Mouse (Mus musculus) liver, postnatal 0 days (tissue): ENCODE results near the gene Gtpbp6. TPM values are rescaled to one million over a fixed set of nuclear protein-coding genes. Genes with fewer than 3 reads are reported as not detected.

Experiments used
- ATAC-seq: fragments of 200-750 bp; cut with Nextera tagmentation; 2 replicates; pipeline ENCODE4 v1.8.0; 2017; ENCODE audit warnings: mild to moderate bottlenecking, moderate library complexity
- DNase-seq: peaks from one replicate; pipeline ENCODE4 v3.0.0-alpha.2; 2016
- H3K27ac ChIP-seq: fragments of 300-500 bp; sonication (generic); 2 replicates; pipeline ENCODE4 v1.5.1; 2014; ENCODE audit warnings: antibody characterized with exemption, moderate library complexity, mild to moderate bottlenecking, low read depth
- H3K27me3 ChIP-seq: fragments of 300-500 bp; sonication (generic); 2 replicates; pipeline ENCODE4 v1.6.1; 2014; ENCODE audit warnings: low read length, control low read depth, mixed read lengths; ENCODE audit not compliant: insufficient read depth
- H3K36me3 ChIP-seq: fragments of 300-500 bp; sonication (generic); replicated peaks from 2 replicates; pipeline ENCODE4 v1.6.1; 2014; ENCODE audit warnings: mild to moderate bottlenecking, control low read depth, low read length, moderate library complexity, mixed read lengths; ENCODE audit not compliant: insufficient read depth
- H3K4me1 ChIP-seq: fragments of 300-500 bp; sonication (generic); 2 replicates; pipeline ENCODE4 v1.6.1; 2014; ENCODE audit warnings: antibody characterized with exemption, mild to moderate bottlenecking, control low read depth; ENCODE audit not compliant: insufficient read depth
- H3K4me2 ChIP-seq: fragments of 300-500 bp; sonication (generic); 2 replicates; pipeline ENCODE4 v1.6.1; 2014; ENCODE audit warnings: low read depth, mild to moderate bottlenecking, low read length, moderate library complexity, mixed read lengths
- H3K4me3 ChIP-seq: fragments of 300-500 bp; sonication (generic); 2 replicates; pipeline ENCODE4 v1.5.1; 2014; ENCODE audit warnings: low read depth, low read length
- H3K9ac ChIP-seq: fragments of 300-500 bp; sonication (generic); replicated peaks from 2 replicates; pipeline ENCODE4 v1.6.1; 2014; ENCODE audit warnings: mild to moderate bottlenecking, moderate library complexity
- H3K9me3 ChIP-seq: fragments of 300-500 bp; sonication (generic); 2 replicates; pipeline ENCODE4 v1.6.1; 2016; ENCODE audit warnings: mild to moderate bottlenecking, control low read depth, low read length, mixed read lengths
- CTCF ChIP-seq: sonication (generic); IDR thresholded peaks from 2 replicates; pipeline ENCODE4 v1.5.1; 2016; ENCODE audit warnings: antibody characterized with exemption, low read depth
- EP300 ChIP-seq: IDR thresholded peaks from 2 replicates; pipeline ENCODE4 v1.6.1; 2016; ENCODE audit warnings: antibody characterized with exemption, low read depth, mild to moderate bottlenecking
- WGBS: fragments of 180-500 bp; shearing (Covaris S2); extraction: QIAGEN DNeasy Blood & Tissue Kit; methylation state at CpG from one replicate; pipeline ENCODE4 v1.1.7; 2014; ENCODE audit not compliant: insufficient replicate concordance; 5-methylcytosine and 5-hydroxymethylcytosine counted together
- polyA plus RNA-seq: library from polyadenylated mRNA; unstranded; fragments of >200 nt; fragmentation: Nextera tagmentation; extraction: Ambion mirVana; gene quantifications from 2 replicates; pipeline ENCODE4 v1.2.1, GENCODE M21; 2015

The Gtpbp6 gene
- polyA plus RNA-seq, 1 experiment from 2014 or later, result 7.4 TPM

DNA sequence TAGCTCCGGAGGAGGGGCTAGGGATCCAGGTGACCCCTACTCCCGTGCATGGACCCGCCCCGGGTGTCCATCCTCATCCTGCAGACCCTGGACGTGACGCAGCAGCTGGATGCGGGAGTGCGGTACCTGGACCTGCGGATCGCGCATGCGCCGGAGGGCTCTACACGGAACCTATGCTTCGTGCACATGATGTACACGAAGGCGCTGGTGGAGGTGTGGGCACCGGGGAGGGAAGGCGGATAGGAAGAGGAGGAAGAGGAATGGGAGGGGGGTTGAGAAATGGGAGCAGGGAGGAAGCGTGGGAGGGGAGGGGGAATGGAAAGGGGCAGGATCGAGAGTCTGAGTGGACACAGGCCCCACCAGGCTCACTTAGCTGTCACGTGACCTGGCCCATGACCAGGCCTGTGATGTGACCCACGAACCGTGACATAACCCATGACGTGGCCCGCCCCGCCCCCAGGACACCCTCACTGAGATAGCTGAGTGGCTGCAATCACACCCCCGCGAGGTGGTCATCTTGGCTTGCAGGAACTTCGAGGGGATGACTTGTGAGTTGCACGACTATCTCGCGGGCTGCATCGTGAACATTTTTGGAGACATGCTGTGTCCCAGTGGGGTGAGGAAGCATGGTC is 6.2 kb downstream of the Gtpbp6 start:
- H3K36me3 ChIP-seq, result peaks cover 32% of the 10 kb centered on the region
- ATAC-seq (peak; percentile 16; the same call in 1 of the 2 replicates), DNase-seq (peak; percentile 57)
- H3K9me3 ChIP-seq, result no peaks in the 10 kb centered on the region
- no peak overlapping the region for H3K9ac ChIP-seq
- TF ChIP-seq EP300, result no peak
- no peak for TF ChIP-seq CTCF
- H3K27me3 ChIP-seq, result no peaks in the 10 kb centered on the region; the same call in 1 of the 2 replicates
- no peak overlapping the region for H3K27ac ChIP-seq
- H3K4me2 ChIP-seq, result peak overlapping the region; percentile 70
- H3K4me1 ChIP-seq, result peaks cover 24% of the 10 kb centered on the region
- peak overlapping the region; percentile 34 for H3K4me3 ChIP-seq
- WGBS, result 12% methylated on average over 33 of the region's 34 CpGs

DNA sequence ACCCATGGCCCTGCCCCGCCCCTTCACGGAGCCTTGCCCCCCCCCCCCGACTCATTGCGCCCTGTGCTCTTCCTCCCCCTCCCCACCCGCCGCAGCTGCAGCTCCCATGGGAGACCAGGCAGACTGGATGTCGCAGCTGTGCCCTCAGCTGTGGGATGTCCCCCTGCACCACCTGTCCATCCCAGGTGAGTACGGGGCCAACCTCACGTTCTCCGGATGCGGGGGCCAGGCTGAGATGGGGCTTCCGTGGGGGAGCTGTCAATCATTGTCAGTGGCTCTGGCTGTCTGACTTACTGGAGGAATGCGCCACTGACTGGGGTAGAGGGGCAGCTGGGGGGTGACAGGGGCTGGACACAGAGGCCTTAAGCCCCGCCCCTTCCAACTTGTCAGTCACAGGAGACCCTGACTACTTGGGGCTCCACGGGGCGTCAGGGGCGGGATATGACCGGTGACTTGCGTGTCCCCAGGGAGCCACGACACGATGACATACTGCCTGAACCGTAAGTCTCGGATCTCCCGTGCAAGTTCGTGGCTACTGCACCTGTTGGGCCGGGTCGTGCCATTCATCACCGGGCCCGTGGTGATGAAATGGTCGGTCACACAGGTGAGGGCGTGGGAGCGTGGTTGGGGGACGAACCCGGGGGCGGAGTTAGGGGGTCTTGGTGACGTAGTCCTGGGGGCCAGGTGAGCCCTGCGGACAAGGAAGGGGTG is 6.9 kb downstream of the Gtpbp6 start:
- Histone ChIP-seq H3K4me3 (peak overlapping the region; percentile 34), H3K4me2 (peak overlapping the region; percentile 70), H3K27ac (no peak overlapping the region), H3K4me1 (peaks cover 18% of the 10 kb centered on the region), H3K9me3 (no peaks in the 10 kb centered on the region), H3K27me3 (no peaks in the 10 kb centered on the region; the same call in 1 of the 2 replicates), H3K36me3 (peaks cover 28% of the 10 kb centered on the region), H3K9ac (0 out of 2 replicates have a peak overlapping the region, but pooled peaks have one; percentile 4)
- DNase-seq, result peak; percentile 36
- TF ChIP-seq CTCF (no peak), EP300 (no peak)
- peak; percentile 12; the same call in 1 of the 2 replicates for ATAC-seq
- WGBS, result 1% methylated on average over 29 of the region's 37 CpGs

DNA sequence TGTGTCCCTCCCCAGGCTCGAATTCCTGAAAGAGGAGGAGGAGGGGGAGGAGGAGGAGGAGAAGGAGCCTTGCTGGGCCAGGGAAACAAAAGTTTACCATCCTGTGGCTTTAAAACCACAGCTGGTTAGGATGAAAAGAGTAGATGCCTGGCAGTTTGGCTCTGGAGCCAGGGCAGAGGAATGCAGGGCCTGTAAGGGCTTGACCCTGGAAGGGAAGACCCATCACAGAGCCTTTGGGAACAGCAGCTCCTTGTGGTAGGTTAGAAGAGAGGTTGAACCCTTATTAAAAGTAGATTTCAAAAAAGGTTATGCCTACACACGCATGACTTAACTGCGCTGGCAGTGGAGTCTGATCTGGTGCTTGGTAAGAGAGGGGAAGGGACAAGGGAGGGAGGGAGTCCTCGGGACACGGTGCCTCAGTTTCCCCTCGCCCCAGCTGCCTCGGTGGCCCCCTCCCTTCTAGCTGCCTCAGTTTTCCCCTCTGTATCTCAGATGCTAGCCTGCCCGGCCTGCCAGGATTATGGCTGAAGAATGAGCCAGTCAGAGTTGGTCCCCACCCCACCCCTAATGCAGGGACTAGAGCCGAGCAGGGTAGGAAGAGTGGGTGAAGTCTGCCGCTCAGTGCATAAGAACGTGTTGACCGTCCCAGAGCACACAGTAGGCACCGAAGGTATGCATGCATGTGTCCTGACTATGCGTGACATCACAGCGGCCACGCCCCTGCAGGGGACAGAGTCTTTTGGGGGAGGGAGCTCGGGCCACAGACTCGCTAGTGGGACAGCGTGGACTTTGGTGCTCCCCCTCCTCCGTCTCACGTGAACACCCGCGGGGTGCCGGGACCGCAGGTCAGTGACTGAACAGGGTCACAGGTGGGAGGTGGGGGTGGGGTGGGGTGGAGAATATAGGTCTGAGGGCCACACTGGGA is 8.1 kb downstream of the Gtpbp6 start, which contains the start of gene Plcxd1:
Gene Plcxd1 (plus strand): TSS at position 314 of the 925 bp plus-strand sequence.
- peaks cover 21% of the 10 kb centered on the region for H3K4me1 ChIP-seq
- peak within 1 kb of the TSS; percentile 34 for H3K4me3 ChIP-seq
- H3K9me3 ChIP-seq, result no peaks in the 10 kb centered on the region
- H3K4me2 ChIP-seq, result peak within 1 kb of the TSS; percentile 70
- DNase-seq (peak; percentile 42), ATAC-seq (peak; percentile 26; the same call in 1 of the 2 replicates)
- no peak within 1 kb of the TSS for H3K9ac ChIP-seq
- H3K36me3 ChIP-seq, result peaks cover 20% of the 10 kb centered on the region
- H3K27me3 ChIP-seq, result no peaks in the 10 kb centered on the region; the same call in 1 of the 2 replicates
- peak; percentile 13; the same call in 1 of the 2 replicates for TF ChIP-seq CTCF
- TF ChIP-seq EP300, result no peak
- H3K27ac ChIP-seq, result no peak within 1 kb of the TSS
- 21% methylated on average over 25 of the region's 25 CpGs for WGBS

DNA sequence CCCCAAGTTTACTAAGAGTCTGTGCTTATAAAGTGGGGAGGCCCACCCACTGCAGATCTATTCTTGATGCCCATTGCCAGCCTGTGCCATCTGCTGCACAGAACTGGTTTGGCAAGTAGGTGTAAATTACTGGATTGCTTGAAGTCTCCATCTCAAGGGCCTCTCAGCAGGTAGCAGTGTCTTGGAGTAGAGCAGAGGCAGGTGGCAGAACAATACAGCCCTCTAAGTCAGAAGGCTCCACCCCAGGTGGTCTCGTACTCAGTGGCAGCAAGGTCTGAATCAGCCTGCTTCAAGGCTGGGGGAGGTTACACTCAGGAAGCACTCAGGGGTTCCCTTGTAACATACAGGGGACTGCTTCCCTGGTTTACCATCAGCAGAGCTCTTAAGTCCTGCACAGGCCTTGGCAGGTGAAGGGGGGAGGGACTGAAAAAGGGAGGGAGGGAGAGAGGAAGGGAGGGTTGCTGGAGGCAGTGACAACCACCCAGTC is 9.0 kb downstream of the Gtpbp6 start:
- TF ChIP-seq EP300, result no peak
- no peak overlapping the region for H3K27ac ChIP-seq
- ATAC-seq (no peak), DNase-seq (no peak)
- peaks cover 21% of the 10 kb centered on the region for H3K4me1 ChIP-seq
- H3K9me3 ChIP-seq, result no peaks in the 10 kb centered on the region
- peaks cover 11% of the 10 kb centered on the region for H3K36me3 ChIP-seq
- H3K4me2 ChIP-seq, result no peak overlapping the region
- no peak overlapping the region for H3K4me3 ChIP-seq
- no peak overlapping the region for H3K9ac ChIP-seq
- H3K27me3 ChIP-seq, result no peaks in the 10 kb centered on the region; the same call in 1 of the 2 replicates
- 75% methylated on average over 1 of the region's 1 CpGs for WGBS

DNA sequence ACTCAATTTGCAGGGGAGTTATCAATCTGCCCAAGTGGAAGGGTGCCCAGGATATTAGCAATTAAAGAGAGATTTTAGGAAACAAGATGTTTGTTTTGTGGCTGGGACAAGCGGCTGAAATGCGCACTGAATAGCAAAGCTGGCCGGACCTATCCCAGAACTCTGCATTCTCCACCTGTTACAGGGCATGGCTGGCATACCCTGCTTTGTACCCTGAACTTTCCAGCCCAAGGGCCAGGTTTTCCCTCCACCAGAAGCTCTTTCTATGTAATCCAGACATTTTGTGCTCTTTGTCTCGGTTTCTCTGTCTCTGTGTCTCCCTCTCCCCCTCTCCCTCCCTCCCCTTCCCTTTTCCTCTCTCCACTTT is 13.2 kb downstream of the Gtpbp6 start:
- peak; percentile 54 for ATAC-seq
- no peaks in the 10 kb centered on the region for H3K9me3 ChIP-seq
- H3K36me3 ChIP-seq, result no peaks in the 10 kb centered on the region
- TF ChIP-seq EP300 (no peak), CTCF (no peak)
- peak overlapping the region; percentile 81 for H3K27ac ChIP-seq
- peak overlapping the region; percentile 47 for H3K9ac ChIP-seq
- no peak for DNase-seq
- 4% methylated on average over 4 of the region's 4 CpGs for WGBS
- H3K27me3 ChIP-seq, result no peaks in the 10 kb centered on the region
- H3K4me3 ChIP-seq, result peak overlapping the region; percentile 44
- H3K4me2 ChIP-seq, result peak overlapping the region; percentile 66
- 0 out of 2 replicates have a peak, but pooled peaks cover 3% of the 10 kb centered on the region for H3K4me1 ChIP-seq
